Mouse (Mus musculus) liver, embryonic 16.5 days (tissue): Measurements from ENCODE around the gene Ovch2. TPM values are rescaled to one million over a fixed set of nuclear protein-coding genes. Genes with fewer than 3 reads are reported as not detected.

Source experiments
- polyA plus RNA-seq: library from polyadenylated mRNA; unstranded; fragments of >200 nt; fragmentation: Nextera tagmentation; extraction: Ambion mirVana; gene quantifications from 2 replicates; pipeline ENCODE4 v1.2.1, GENCODE M21; 2015

Gene Ovch2
- polyA plus RNA-seq, 1 experiment from 2014 or later = not detected

Other genes with a start within 250 kb of the Ovch2 start
- gene Olfml1, start 233.8 kb downstream of the Ovch2 start, polyA plus RNA-seq = 1.0 and 1.3 TPM in 2 replicates
- gene Ppfibp2, start 206.0 kb downstream of the Ovch2 start, polyA plus RNA-seq = 4.2 and 4.6 TPM in 2 replicates
- not detected in 2 replicates for gene 5330417H12Rik, start 176.0 kb downstream of the Ovch2 start, polyA plus RNA-seq
- 0.08 TPM in 1 of 2 replicates, not detected in the other for gene Cyb5r2, start 43.2 kb downstream of the Ovch2 start, polyA plus RNA-seq
- not detected in 2 replicates for gene Olfr467, start 11.1 kb upstream of the Ovch2 start, polyA plus RNA-seq
- gene Olfr469, start 24.3 kb upstream of the Ovch2 start, polyA plus RNA-seq = not detected in 2 replicates
- gene Olfr470, start 46.3 kb upstream of the Ovch2 start, polyA plus RNA-seq = not detected in 2 replicates
- gene Olfr472, start 96.7 kb upstream of the Ovch2 start, polyA plus RNA-seq = not detected in 2 replicates
- not detected in 2 replicates for gene Olfr473, start 129.2 kb upstream of the Ovch2 start, polyA plus RNA-seq
- gene Olfr474, start 153.4 kb upstream of the Ovch2 start, polyA plus RNA-seq = not detected in 2 replicates
- gene Olfr476, start 163.6 kb upstream of the Ovch2 start, polyA plus RNA-seq = not detected in 2 replicates
- gene Olfr477, start 185.5 kb upstream of the Ovch2 start, polyA plus RNA-seq = not detected in 2 replicates
- gene Olfr478, start 232.8 kb upstream of the Ovch2 start, polyA plus RNA-seq = not detected in 2 replicates
- gene Olfr479, start 249.5 kb upstream of the Ovch2 start, polyA plus RNA-seq = not detected in 2 replicates